In the genomic region with DNA sequence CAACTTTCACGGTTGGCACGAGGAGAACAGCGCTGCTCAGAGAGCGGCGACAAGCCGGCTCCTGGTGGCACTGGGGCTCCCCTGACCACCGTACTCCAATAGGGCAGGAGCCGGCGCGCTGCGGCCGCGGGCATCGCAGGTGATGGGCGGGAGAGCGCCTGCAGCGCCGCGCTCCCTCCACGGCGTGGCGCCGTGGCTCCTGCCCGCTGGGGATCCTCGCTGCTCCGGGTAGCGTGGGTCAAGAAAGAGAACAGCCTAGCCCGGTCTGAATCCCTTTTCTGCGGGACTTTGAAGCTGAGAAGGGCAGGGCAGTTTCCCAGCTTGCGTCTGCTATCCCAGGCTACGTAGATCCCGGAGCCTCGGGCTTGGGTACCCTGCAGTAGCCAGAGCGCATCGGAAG, we compare ENCODE assay signal across 7 mouse cellular contexts. TPM values are rescaled to one million over a fixed set of nuclear protein-coding genes. Genes with fewer than 3 reads are reported as not detected.
DNase-seq lines count a peak whose midpoint lies in the region; ATAC-seq and TF ChIP-seq lines count a peak whose summit lies in the region.

No protein-coding gene starts in this region.

- no peaks in the 10 kb centered on the region for H3K36me3 ChIP-seq in intestine, embryonic 14.5 days (ENCODE audit: control insufficient read depth, insufficient read depth, low read length)
- H3K36me3 ChIP-seq in limb, embryonic 14.5 days (ENCODE audit: control insufficient read depth, insufficient read depth, low read length) = no peaks in the 10 kb centered on the region
- no peaks in the 10 kb centered on the region for H3K36me3 ChIP-seq in midbrain, embryonic 14.5 days (ENCODE audit: control insufficient read depth, insufficient read depth, low read length)

- H3K4me1 ChIP-seq in cortical plate, adult 2 months (ENCODE audit: control insufficient read depth, insufficient read depth, low read length) = peaks cover 2% of the 10 kb centered on the region
- H3K4me1 ChIP-seq in intestine, embryonic 14.5 days (replicated peaks; ENCODE audit: control insufficient read depth, insufficient read depth, low read length) = peaks cover 25% of the 10 kb centered on the region
- H3K4me1 ChIP-seq in limb, embryonic 14.5 days (ENCODE audit: control insufficient read depth, insufficient read depth, low read length) = peaks cover 21% of the 10 kb centered on the region
- H3K4me1 ChIP-seq in midbrain, embryonic 14.5 days (ENCODE audit: control insufficient read depth, insufficient read depth, low read length) = peaks cover 22% of the 10 kb centered on the region

- no peaks in the 10 kb centered on the region for H3K9me3 ChIP-seq in intestine, embryonic 14.5 days (ENCODE audit: control insufficient read depth, low read length)
- no peaks in the 10 kb centered on the region for H3K9me3 ChIP-seq in limb, embryonic 14.5 days (ENCODE audit: control insufficient read depth, low read length)
- no peaks in the 10 kb centered on the region for H3K9me3 ChIP-seq in midbrain, embryonic 14.5 days (ENCODE audit: control insufficient read depth, low read length)

- under 1% methylated on average over 35 of the region's 35 CpGs for WGBS in intestine, embryonic 14.5 days
- under 1% methylated on average over 35 of the region's 35 CpGs for WGBS in limb, embryonic 14.5 days
- WGBS in midbrain, embryonic 14.5 days = under 1% methylated on average over 35 of the region's 35 CpGs

- ATAC-seq in intestine, embryonic 14.5 days (replicated peaks; ENCODE audit: low FRiP score, low TSS enrichment, low read depth) = peak; percentile 25; the same call in 1 of the 2 replicates
- ATAC-seq in limb, embryonic 14.5 days (ENCODE audit: low FRiP score, low read depth) = peak; percentile 39; the same call in 1 of the 2 replicates
- peak; percentile 32; the same call in 1 of the 2 replicates for ATAC-seq in midbrain, embryonic 14.5 days (ENCODE audit: low FRiP score, low TSS enrichment)

- peak; percentile 87 for DNase-seq in adrenal gland, adult 2 months
- peak; percentile 71 for DNase-seq in gastrocnemius, postnatal 25 days
- DNase-seq in intestine, embryonic 14.5 days (ENCODE audit: low spot score) = peak; percentile 81
- peak; percentile 56 for DNase-seq in limb, embryonic 14.5 days (ENCODE audit: low spot score)
- peak; percentile 84 for DNase-seq in midbrain, embryonic 14.5 days
- DNase-seq in spleen, adult 12 weeks (ENCODE audit: low spot score) = peak; percentile 55

- no peak overlapping the region for H3K9ac ChIP-seq in intestine, embryonic 14.5 days (ENCODE audit: low read length)
- H3K9ac ChIP-seq in limb, embryonic 14.5 days (ENCODE audit: low read depth, low read length, severe bottlenecking) = 0 out of 2 replicates have a peak overlapping the region, but pooled peaks have one; percentile 40
- H3K9ac ChIP-seq in midbrain, embryonic 14.5 days (replicated peaks; ENCODE audit: low read length) = no peak overlapping the region; the same call in 1 of the 2 replicates

- TF ChIP-seq POLR2A in cortical plate, adult 2 months (IDR thresholded peaks at IDR 0.05; ENCODE audit: extremely low read depth, insufficient read depth, low read length) = no peak
- no peak for TF ChIP-seq POLR2A in limb, embryonic 14.5 days (IDR thresholded peaks at IDR 0.05; ENCODE audit: borderline replicate concordance, extremely low read depth, insufficient read depth, insufficient read length)

- H3K4me3 ChIP-seq in cortical plate, adult 2 months (ENCODE audit: insufficient read depth, low read length) = peak overlapping the region; percentile 21
- peak overlapping the region; percentile 70 for H3K4me3 ChIP-seq in intestine, embryonic 14.5 days (ENCODE audit: low read depth, low read length)
- H3K4me3 ChIP-seq in limb, embryonic 14.5 days (replicated peaks; ENCODE audit: low read length) = peak overlapping the region; percentile 66
- H3K4me3 ChIP-seq in midbrain, embryonic 14.5 days (replicated peaks; ENCODE audit: low read depth, low read length) = peak overlapping the region; percentile 57

- H3K4me2 ChIP-seq in intestine, embryonic 14.5 days (ENCODE audit: low read length) = peak overlapping the region; percentile 96
- H3K4me2 ChIP-seq in limb, embryonic 14.5 days (replicated peaks; ENCODE audit: low read depth, low read length, severe bottlenecking) = peak overlapping the region; percentile 99
- H3K4me2 ChIP-seq in midbrain, embryonic 14.5 days (ENCODE audit: low read length) = peak overlapping the region; percentile 95

- no peak overlapping the region for H3K27ac ChIP-seq in cortical plate, adult 2 months (ENCODE audit: insufficient read depth, low read length)
- H3K27ac ChIP-seq in intestine, embryonic 14.5 days (ENCODE audit: low read depth) = no peak overlapping the region
- no peak overlapping the region for H3K27ac ChIP-seq in limb, embryonic 14.5 days (replicated peaks; ENCODE audit: low read depth, low read length)
- H3K27ac ChIP-seq in midbrain, embryonic 14.5 days (replicated peaks; ENCODE audit: low read depth, low read length) = no peak overlapping the region

- peak; percentile 46 for TF ChIP-seq CTCF in cortical plate, adult 2 months (IDR thresholded peaks at IDR 0.05; ENCODE audit: extremely low read depth, insufficient read depth, low read length)

- peaks cover 77% of the 10 kb centered on the region for H3K27me3 ChIP-seq in intestine, embryonic 14.5 days (replicated peaks; ENCODE audit: control insufficient read depth, insufficient read depth, low read length)
- peaks cover 67% of the 10 kb centered on the region for H3K27me3 ChIP-seq in limb, embryonic 14.5 days (ENCODE audit: control insufficient read depth, insufficient read depth, low read length)
- H3K27me3 ChIP-seq in midbrain, embryonic 14.5 days (ENCODE audit: control insufficient read depth, insufficient read depth, low read length) = peaks cover 80% of the 10 kb centered on the region

RNA-seq across cellular contexts. Expression of gene Egr2, which starts 0.7 kb away (rescaled TPM):
- 1 to 10 TPM in 1 of 2 experiments, under 1 TPM in 1; 0.61 to 1.3 TPM for total RNA-seq in adrenal gland, adult 2 months (2021)
- 1.8 and 3.1 TPM in 2 replicates for polyA plus RNA-seq in adrenal gland, adult 2 months (2012; rRNA removed)
- 3.4 and 9.9 TPM in 2 replicates for polyA plus RNA-seq in cortical plate, adult 2 months (2012; rRNA removed)
- total RNA-seq in gastrocnemius, postnatal 25 days (2021) = 1 to 10 TPM in 1 of 2 experiments, under 1 TPM in 1; 0.80 to 1.5 TPM
- polyA plus RNA-seq in intestine, embryonic 14.5 days (2014; fragmentation: Nextera tagmentation; extraction: Ambion mirVana) = 0.22 TPM in 1 of 2 replicates, not detected in the other
- 2.0 and 2.8 TPM in 2 replicates for polyA plus RNA-seq in limb, embryonic 14.5 days (2012; rRNA removed)
- 1.2 and 1.6 TPM in 2 replicates for polyA plus RNA-seq in limb, embryonic 14.5 days (2014; fragmentation: Nextera tagmentation; extraction: Ambion mirVana)
- polyA plus RNA-seq in midbrain, embryonic 14.5 days (2014; fragmentation: Nextera tagmentation; extraction: Ambion mirVana) = 0.12 and 1.0 TPM in 2 replicates

RNA-seq across cellular contexts. Expression of gene Ado, which starts 12.8 kb away (rescaled TPM):
- total RNA-seq in adrenal gland, adult 2 months (2021) = 10 to 100 TPM; 24.1 to 28.0 TPM
- polyA plus RNA-seq in adrenal gland, adult 2 months (2012; rRNA removed) = 32.1 and 34.0 TPM in 2 replicates
- 25.9 and 28.7 TPM in 2 replicates for polyA plus RNA-seq in cortical plate, adult 2 months (2012; rRNA removed)
- total RNA-seq in gastrocnemius, postnatal 25 days (2021) = 10 to 100 TPM; 26.9 to 27.0 TPM
- 63.7 and 69.8 TPM in 2 replicates for polyA plus RNA-seq in intestine, embryonic 14.5 days (2014; fragmentation: Nextera tagmentation; extraction: Ambion mirVana)
- 14.1 and 19.0 TPM in 2 replicates for polyA plus RNA-seq in limb, embryonic 14.5 days (2012; rRNA removed)
- polyA plus RNA-seq in limb, embryonic 14.5 days (2014; fragmentation: Nextera tagmentation; extraction: Ambion mirVana) = 63.8 and 68.8 TPM in 2 replicates
- polyA plus RNA-seq in midbrain, embryonic 14.5 days (2014; fragmentation: Nextera tagmentation; extraction: Ambion mirVana) = 77.1 and 98.6 TPM in 2 replicates
